Mouse (Mus musculus): ENCODE results near the gene AC109138.7.

AC109138.7 gene

GRCm38 (mm10) chr19:4232186-4232572 is 18.0 kb downstream of the AC109138.7 start:
- POLR2A ChIA-PET: interaction anchor here (0.5 to 5.2 kb wide), 53 partner anchors 8 to 524 kb away, joined by 3 to 32 read pairs (median 4); partner anchors contain the start of genes Cdk2ap2 (in 2 of the 4), Gstp2 (in 2 of the 4), Rad9a (in 2 of the 4) and Rps6kb2 (in 2 of the 4)
- CTCF ChIA-PET: interaction anchor here (0.6 to 3.0 kb wide), 31 partner anchors 10 to 1063 kb away, joined by 3 to 19 read pairs (median 4); partner anchors contain the start of genes Ankrd13d (in 1 of the 4), Cdk2ap2 (in 1 of the 4), Gm49405 (in 1 of the 4) and Grk2 (in 1 of the 4)

DNA sequence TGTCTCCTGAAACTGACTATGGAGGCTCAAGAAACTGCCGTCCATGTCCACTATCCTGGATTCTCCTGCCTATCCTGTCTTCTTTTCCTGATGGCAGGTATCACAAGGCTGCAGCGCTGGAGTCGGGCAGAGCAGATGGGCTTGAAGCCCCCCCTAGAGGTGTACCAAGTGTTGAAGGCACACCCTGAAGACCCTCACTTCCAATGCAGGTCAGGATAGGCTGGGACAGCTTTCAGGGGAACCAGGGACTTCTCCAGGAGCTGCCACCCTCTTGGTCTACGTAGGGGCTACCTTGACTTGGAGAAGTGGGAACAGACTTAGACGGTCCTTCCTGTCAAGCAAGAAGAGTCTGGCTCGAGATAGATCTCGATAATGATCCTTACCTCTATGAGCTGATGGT is 18.5 kb downstream of the AC109138.7 start:
- CTCF ChIA-PET: interaction anchor here in 3 of 4 experiments (0.6 to 2.2 kb wide), 24 partner anchors 23 to 533 kb away, joined by 3 to 19 read pairs (median 4); partner anchors contain the start of genes Ppp1ca (in 2 of the 3), Ankrd13d (in 1 of the 3), Cdk2ap2 (in 1 of the 3) and Grk2 (in 1 of the 3)
- POLR2A ChIA-PET: interaction anchor here (0.5 to 5.2 kb wide), 40 partner anchors 8 to 854 kb away, joined by 3 to 32 read pairs (median 4); partner anchors contain the start of genes Cdk2ap2 (in 2 of the 4), Gstp2 (in 2 of the 4), Rad9a (in 2 of the 4) and AC109138.7 (in 1 of the 4)

DNA sequence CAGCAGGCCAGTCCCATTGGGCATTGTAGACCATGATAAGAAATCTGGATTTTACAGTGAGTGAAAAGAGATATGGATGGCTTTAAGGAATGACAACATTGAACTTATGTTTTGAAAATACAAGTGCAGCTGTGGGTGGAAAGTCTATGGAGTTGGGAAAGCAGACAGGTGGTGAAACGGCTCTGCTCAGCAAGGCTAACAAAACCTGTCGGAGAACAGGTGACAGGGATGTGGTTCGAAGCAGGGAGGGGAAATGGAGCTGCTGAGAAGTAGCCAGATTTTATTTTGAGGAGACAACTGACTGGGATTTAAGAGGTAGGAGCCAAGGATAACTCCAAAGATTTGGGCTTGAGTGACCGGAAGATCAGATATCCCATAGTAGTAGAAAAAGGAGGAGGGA is 20.4 kb downstream of the AC109138.7 start:
- ChIA-PET POLR2A (interaction anchor here in 1 of 4 experiments (1.1 to 1.7 kb wide), 4 partner anchors 15 to 137 kb away, joined by 3 to 6 read pairs (median 4); partner anchors contain the start of gene Cdk2ap2), CTCF (interaction anchor here in 1 of 4 experiments (0.9 to 1.1 kb wide), 2 partner anchors 136 to 182 kb away, joined by 3 read pairs; no protein-coding TSS in a partner anchor)

DNA sequence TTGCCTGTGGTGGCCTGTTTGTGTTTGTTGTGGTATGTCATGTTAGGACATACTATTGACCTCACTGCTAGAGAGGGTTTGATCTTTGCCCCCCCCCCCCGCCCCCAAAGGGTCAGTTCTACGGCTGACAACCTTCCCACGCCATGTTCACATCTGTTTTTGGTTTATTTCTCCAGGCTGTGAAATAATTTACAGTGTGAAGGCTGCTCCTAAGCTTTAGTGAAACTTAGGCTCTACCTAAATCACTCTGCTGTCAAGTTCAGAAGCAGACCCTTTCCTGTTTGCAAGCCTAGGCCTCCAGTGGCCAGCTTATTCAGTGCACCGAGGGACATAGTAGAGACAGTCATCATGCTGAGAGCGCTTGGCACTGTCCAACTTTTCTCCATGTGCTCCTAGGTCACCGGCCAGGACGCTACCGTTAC is 26.1 kb downstream of the AC109138.7 start:
- POLR2A ChIA-PET: interaction anchor here in 1 of 4 experiments (1.1 to 1.5 kb wide), 2 partner anchors 8 to 39 kb away, joined by 3 to 4 read pairs; partner anchors contain the start of genes Pold4 and Rad9a
- CTCF ChIA-PET: no interaction called here

- CTCF ChIA-PET: interaction anchor here (0.6 to 4.2 kb wide), 21 partner anchors 11 to 281 kb away, joined by 3 to 20 read pairs (median 3); partner anchors contain the start of genes Pold4 (in 2 of the 4), Gm49405 (in 1 of the 4) and Nudt8 (in 1 of the 4)
- POLR2A ChIA-PET: interaction anchor here (0.5 to 1.9 kb wide), 12 partner anchors 9 to 230 kb away, joined by 3 to 7 read pairs (median 3); partner anchors contain the start of genes Ndufv1 (in 1 of the 4), Pold4 (in 1 of the 4), Ppp1ca (in 1 of the 4) and Rad9a (in 1 of the 4)
Observed at GRCm38 (mm10) chr19:4242416-4242815, 28.3 kb downstream of the AC109138.7 start.

- CTCF ChIA-PET: interaction anchor here (0.6 to 4.2 kb wide), 7 partner anchors 11 to 298 kb away, joined by 3 to 20 read pairs (median 4); partner anchors contain the start of gene Rad9a (in 1 of the 4)
- POLR2A ChIA-PET: interaction anchor here in 2 of 4 experiments (0.9 to 1.8 kb wide), 6 partner anchors 13 to 203 kb away, joined by 3 to 7 read pairs (median 4); partner anchors contain the start of genes Cdk2ap2 (in 1 of the 2), Pold4 (in 1 of the 2) and Ppp1ca (in 1 of the 2)
Observed at GRCm38 (mm10) chr19:4244775-4245174, 30.6 kb downstream of the AC109138.7 start.

DNA sequence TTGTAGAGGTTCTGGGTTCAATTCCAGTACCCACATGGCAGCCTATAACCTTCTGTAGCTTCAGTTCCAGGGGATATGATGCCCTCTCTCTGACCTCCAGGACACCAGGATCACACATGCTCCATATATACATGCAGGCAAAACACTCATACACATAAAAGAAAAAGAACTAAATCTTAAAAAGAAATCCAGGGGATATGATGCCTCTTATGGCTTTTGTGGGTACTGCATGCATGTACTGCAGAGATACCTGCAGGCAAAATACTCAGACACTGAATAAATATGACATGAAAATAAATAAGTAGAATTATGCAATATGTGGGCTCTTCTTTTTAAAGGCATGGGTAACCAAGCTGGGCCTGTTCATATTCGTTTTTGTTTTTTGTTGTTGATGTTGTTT is 32.9 kb downstream of the AC109138.7 start:
- CTCF ChIA-PET: interaction anchor here in 2 of 4 experiments (1.2 to 1.4 kb wide), 2 partner anchors 18 to 40 kb away, joined by 3 to 7 read pairs; no protein-coding TSS in a partner anchor
- POLR2A ChIA-PET: interaction anchor here in 1 of 4 experiments (0.6 kb wide), 1 partner anchor 8 kb away, joined by 3 read pairs; no protein-coding TSS in a partner anchor

DNA sequence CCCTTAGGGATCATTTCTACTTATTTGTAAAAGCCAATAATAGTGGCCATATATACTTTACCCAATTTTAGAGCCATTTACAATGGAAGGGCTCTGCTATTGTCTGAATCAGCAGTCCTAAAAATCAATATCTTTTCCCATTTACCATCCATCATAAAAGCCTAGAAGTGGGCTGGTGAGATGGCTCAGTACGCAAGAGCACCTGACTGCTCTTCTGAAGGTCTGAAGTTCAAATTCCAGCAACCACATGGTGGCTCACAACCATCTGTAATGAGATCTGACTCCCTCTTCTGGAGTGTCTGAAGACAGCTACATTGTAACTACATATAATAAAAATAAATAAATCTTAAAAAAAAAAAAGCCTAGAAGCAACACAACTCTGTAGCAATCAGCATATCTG is 34.5 kb downstream of the AC109138.7 start:
- ChIA-PET CTCF (interaction anchor here in 3 of 4 experiments (0.6 to 1.6 kb wide), 8 partner anchors 18 to 230 kb away, joined by 3 to 7 read pairs (median 4); no protein-coding TSS in a partner anchor), POLR2A (interaction anchor here in 1 of 4 experiments (0.9 to 1.4 kb wide), 3 partner anchors 17 to 81 kb away, joined by 3 to 4 read pairs (median 3); partner anchors contain the start of gene Pold4)

GRCm38 (mm10) chr19:4254230-4254629 is 40.1 kb downstream of the AC109138.7 start:
- POLR2A ChIA-PET: interaction anchor here in 2 of 4 experiments (1.0 to 1.6 kb wide), 7 partner anchors 29 to 212 kb away, joined by 3 to 5 read pairs (median 3); partner anchors contain the start of genes Ankrd13d (in 1 of the 2) and Gstp2 (in 1 of the 2)
- CTCF ChIA-PET: interaction anchor here (0.6 to 3.3 kb wide), 20 partner anchors 16 to 239 kb away, joined by 3 to 24 read pairs (median 6); partner anchors contain the start of genes Aip (in 1 of the 4), Ankrd13d (in 1 of the 4), Cdk2ap2 (in 1 of the 4) and Grk2 (in 1 of the 4)

DNA sequence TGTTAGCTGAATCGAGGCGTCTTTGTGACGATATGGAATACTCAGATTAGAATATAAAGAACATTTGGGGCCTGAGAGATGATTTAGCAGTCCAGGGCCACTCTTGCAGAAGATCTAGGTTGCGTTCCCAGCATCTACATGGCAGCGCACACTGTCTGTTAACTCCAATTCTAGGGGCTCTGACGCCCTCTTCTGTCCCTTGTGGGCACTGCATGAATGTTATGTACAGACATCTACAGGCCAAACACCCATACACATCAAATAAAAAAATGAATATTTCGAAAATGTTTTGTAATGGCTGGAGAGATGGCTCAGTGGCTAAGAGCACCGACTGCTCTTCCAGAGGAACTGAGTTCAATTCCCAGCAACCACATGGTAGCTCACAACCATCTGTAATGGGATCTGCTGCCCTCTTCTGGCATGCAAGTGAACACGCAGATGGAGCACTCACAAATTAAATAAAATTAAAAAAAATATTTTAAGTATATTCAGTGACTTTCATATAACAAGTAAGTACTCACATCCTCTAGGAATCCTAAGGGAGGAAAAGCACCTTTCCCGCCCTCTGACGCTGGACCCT is 41.5 kb downstream of the AC109138.7 start:
- ChIA-PET POLR2A (interaction anchor here (0.6 to 2.3 kb wide), 11 partner anchors 14 to 343 kb away, joined by 3 to 7 read pairs (median 3); partner anchors contain the start of genes Ndufs8 (in 1 of the 4), Pold4 (in 1 of the 4) and Ssh3 (in 1 of the 4)), CTCF (interaction anchor here (0.6 to 3.3 kb wide), 53 partner anchors 9 to 476 kb away, joined by 3 to 24 read pairs (median 4); partner anchors contain the start of genes Ankrd13d (in 3 of the 4), Pold4 (in 3 of the 4), Ssh3 (in 2 of the 4) and AC109138.7 (in 1 of the 4))

DNA sequence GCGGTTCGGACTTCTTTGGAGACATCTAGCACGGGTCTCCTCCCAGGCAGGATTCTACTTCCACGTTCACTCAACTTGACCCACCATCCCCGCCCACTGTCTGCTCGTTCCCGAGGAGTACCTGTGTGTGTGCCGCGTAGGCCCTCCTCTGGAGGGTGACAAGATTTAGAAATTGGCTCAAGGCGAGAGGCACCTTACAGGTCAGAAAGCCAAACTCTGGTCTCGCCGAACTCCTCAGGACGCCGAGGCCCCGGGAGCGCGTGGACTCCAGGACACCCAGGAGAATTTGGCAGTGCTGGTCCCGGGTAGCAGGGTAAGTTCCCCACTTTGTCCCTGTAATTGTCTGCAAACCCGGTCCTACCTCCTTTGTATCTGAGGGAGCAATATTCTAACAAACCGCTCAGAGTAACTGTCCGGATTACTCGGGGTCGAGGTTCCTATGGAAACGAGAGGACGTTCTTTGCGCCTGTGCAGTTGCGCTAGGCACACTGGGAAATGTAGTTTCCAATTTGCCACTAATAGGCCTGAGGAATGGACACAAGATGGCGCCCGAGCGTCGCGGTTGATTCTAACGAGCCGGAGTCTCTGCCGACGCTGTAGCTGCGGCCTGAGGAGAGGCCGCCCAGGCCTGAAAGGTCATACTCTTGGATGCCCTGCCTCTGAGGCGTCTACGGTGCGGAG is 43.2 kb downstream of the AC109138.7 start:
- CTCF ChIA-PET: interaction anchor here (0.5 to 3.3 kb wide), 44 partner anchors 8 to 477 kb away, joined by 3 to 24 read pairs (median 4); partner anchors contain the start of genes Ankrd13d (in 4 of the 4), Grk2 (in 2 of the 4), Ssh3 (in 2 of the 4) and Gstp2 (in 1 of the 4)
- POLR2A ChIA-PET: interaction anchor here in 3 of 4 experiments (0.5 to 2.3 kb wide), 29 partner anchors 10 to 1152 kb away, joined by 3 to 8 read pairs (median 3); partner anchors contain the start of genes Ssh3 (in 2 of the 3), Ankrd13d (in 1 of the 3), Cdk2ap2 (in 1 of the 3) and Grk2 (in 1 of the 3)

DNA sequence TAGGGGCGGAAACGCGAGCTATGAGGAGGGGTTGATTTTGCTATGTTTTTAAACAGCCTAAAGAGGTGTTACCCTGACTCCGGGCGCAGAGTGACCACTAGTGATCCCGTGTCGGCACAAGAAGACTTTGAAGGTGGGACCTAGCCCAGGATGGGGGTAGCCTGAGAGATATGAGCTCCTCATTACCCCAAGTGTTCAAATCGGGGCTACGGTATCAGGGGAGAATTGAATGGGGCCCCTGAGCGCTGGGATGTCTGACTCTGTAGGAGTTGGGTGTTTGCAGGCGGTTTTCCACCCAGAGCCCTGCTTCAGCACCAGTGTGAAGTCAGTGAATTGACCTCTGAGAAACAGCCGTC is 43.7 kb downstream of the AC109138.7 start:
- ChIA-PET POLR2A (interaction anchor here in 3 of 4 experiments (0.5 to 2.1 kb wide), 29 partner anchors 9 to 1151 kb away, joined by 3 to 8 read pairs (median 3); partner anchors contain the start of genes Ssh3 (in 2 of the 3), Ankrd13d (in 1 of the 3), Cdk2ap2 (in 1 of the 3) and Grk2 (in 1 of the 3)), CTCF (interaction anchor here (0.5 to 3.2 kb wide), 42 partner anchors 8 to 388 kb away, joined by 3 to 22 read pairs (median 4); partner anchors contain the start of genes Ankrd13d (in 4 of the 4), Grk2 (in 2 of the 4), Ssh3 (in 2 of the 4) and Gstp2 (in 1 of the 4))

- POLR2A ChIA-PET: interaction anchor here in 3 of 4 experiments (0.7 to 1.5 kb wide), 6 partner anchors 22 to 355 kb away, joined by 3 to 9 read pairs (median 4); partner anchors contain the start of gene Ankrd13d (in 2 of the 3)
Observed at GRCm38 (mm10) chr19:4261038-4261698, 47.0 kb downstream of the AC109138.7 start.

DNA sequence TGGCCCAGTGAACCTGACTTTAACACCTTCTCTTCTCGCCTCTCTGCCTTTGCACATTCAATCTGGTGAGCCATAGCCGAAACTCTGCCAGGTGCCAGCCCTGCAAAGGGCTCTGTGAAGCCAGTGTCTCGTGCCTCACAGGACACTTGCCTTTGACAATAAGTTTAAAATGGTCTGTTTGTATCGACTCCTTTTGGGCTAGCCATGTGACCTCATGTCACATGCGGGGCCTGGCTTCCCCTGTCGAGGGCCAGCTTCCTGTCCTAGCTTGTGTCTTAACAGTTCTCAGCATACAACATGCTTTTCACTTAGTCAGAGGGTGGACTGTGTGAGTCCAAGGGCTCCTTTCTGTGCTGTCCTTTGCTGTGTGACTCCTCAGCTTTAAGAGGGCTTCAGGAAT is 48.6 kb downstream of the AC109138.7 start:
- POLR2A ChIA-PET: interaction anchor here in 3 of 4 experiments (0.5 to 1.2 kb wide), 8 partner anchors 10 to 178 kb away, joined by 3 to 4 read pairs (median 3); no protein-coding TSS in a partner anchor
- CTCF ChIA-PET: interaction anchor here in 3 of 4 experiments (0.6 to 2.1 kb wide), 5 partner anchors 17 to 206 kb away, joined by 3 to 8 read pairs (median 3); partner anchors contain the start of gene Ankrd13d (in 1 of the 3)

More at GRCm38 (mm10) chr19:4261038-4261698, 47.0 kb downstream of the AC109138.7 start:
- CTCF ChIA-PET: interaction anchor here (0.5 to 2.3 kb wide), 7 partner anchors 8 to 210 kb away, joined by 3 to 11 read pairs (median 6); partner anchors contain the start of genes Ankrd13d (in 1 of the 4) and Ssh3 (in 1 of the 4)

DNA sequence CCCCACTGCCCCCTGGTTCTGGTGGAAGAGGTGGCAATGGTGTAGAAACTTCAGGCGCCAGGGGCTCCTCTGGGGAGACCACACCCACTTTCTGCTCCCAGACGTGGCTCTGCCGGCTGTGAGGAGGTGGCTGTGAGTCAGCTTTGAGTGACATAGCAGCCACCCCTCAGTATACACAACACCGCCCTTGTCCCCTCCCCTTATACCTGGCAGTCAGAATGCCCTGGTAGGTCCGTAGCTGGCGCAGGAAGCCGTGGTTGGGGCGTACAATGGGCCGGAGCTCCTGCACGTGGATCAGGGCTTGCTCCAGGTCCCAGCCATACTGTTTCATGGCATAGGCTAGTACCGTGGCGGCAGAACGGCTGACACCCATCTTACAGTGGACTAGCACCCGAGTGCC is 49.5 kb downstream of the AC109138.7 start:
- ChIA-PET CTCF (interaction anchor here in 2 of 4 experiments (0.9 to 2.1 kb wide), 4 partner anchors 8 to 207 kb away, joined by 3 to 8 read pairs (median 3); partner anchors contain the start of gene Ankrd13d (in 1 of the 2)), POLR2A (interaction anchor here in 2 of 4 experiments (0.6 to 1.5 kb wide), 6 partner anchors 18 to 264 kb away, joined by 3 to 5 read pairs (median 4); partner anchors contain the start of genes Gm49405 (in 1 of the 2) and Nudt8 (in 1 of the 2))

Data from embryonic stem cell, embryonic (primary cell).